Mouse (Mus musculus): ENCODE measurements around the gene Lrrc7.
"Not testable (repeated sequence)": the region's sequence is repeated elsewhere in the genome, so short reads cannot be mapped to it uniquely, and the experiment has no call there.

DNA sequence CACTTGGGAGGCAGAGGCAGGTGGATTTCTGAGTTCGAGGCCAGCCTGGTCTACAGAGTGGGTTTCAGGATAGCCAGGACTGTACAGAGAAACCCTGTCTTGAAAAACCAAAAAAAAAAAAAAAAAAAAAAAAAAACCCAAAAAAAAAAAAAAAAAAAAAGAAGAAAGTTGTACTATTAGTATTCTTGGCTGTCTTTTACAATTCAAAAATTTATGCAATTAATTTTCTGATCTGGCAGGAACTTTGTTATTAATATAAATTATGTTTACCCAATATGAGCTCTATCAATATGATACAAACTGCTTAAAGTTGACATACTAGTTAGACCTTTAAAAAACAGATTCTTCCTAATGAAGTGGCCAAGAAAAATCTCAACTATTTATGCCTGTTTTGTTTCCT is 459.5 kb downstream of the Lrrc7 start:
- TF ChIP-seq POLR2A (IDR thresholded peaks at IDR 0.05; ENCODE audit: low read depth, low read length); CTCF (IDR thresholded peaks at IDR 0.05; ENCODE audit: extremely low read depth, insufficient read depth, insufficient read length, insufficient replicate concordance): not testable (repeated sequence)

Measured in spleen, adult 2 months (tissue).